Mouse (Mus musculus) embryonic facial prominence, embryonic 13.5 days (tissue): Measurements from ENCODE around the gene Gsdmc4. TPM values are rescaled to one million over a fixed set of nuclear protein-coding genes. Genes with fewer than 3 reads are reported as not detected.
"Not testable (repeated sequence)": the region's sequence is repeated elsewhere in the genome, so short reads cannot be mapped to it uniquely, and the experiment has no call there.

ENCODE experiments used
- ATAC-seq: fragments of 200-750 bp; cut with Nextera tagmentation; 2 replicates; pipeline ENCODE4 v1.8.0; 2017; ENCODE audit warnings: low read depth; ENCODE audit not compliant: insufficient number of reproducible peaks, insufficient read depth, low FRiP score, low TSS enrichment
- H3K27ac ChIP-seq: fragments of 300-500 bp; sonication (generic); 2 replicates; pipeline ENCODE4 v1.5.1; 2015; ENCODE audit warnings: moderate library complexity, mild to moderate bottlenecking, inconsistent platforms
- H3K27me3 ChIP-seq: fragments of 300-500 bp; sonication (generic); 2 replicates; pipeline ENCODE4 v1.6.1; 2015; ENCODE audit warnings: mild to moderate bottlenecking, inconsistent platforms
- H3K36me3 ChIP-seq: fragments of 300-500 bp; sonication (generic); 2 replicates; pipeline ENCODE4 v1.6.1; 2015; ENCODE audit warnings: mild to moderate bottlenecking, inconsistent platforms
- H3K4me1 ChIP-seq: fragments of 300-500 bp; sonication (generic); 2 replicates; pipeline ENCODE4 v1.6.1; 2015; ENCODE audit warnings: inconsistent platforms
- H3K4me2 ChIP-seq: fragments of 300-500 bp; sonication (generic); 2 replicates; pipeline ENCODE4 v1.6.1; 2015; ENCODE audit warnings: moderate library complexity, mild to moderate bottlenecking, inconsistent platforms
- H3K4me3 ChIP-seq: fragments of 300-500 bp; sonication (generic); 2 replicates; pipeline ENCODE4 v1.5.1; 2015; ENCODE audit warnings: mild to moderate bottlenecking, inconsistent platforms
- H3K9ac ChIP-seq: fragments of 300-500 bp; sonication (generic); 2 replicates; pipeline ENCODE4 v1.6.1; 2015; ENCODE audit warnings: mild to moderate bottlenecking, inconsistent platforms
- H3K9me3 ChIP-seq: fragments of 300-500 bp; sonication (generic); 2 replicates; pipeline ENCODE4 v1.6.1; 2016; ENCODE audit warnings: inconsistent platforms
- WGBS: fragments of 180-500 bp; shearing (Covaris S2); methylation state at CpG from one replicate; pipeline ENCODE4 v1.1.7; 2015; ENCODE audit warnings: mixed read lengths; 5-methylcytosine and 5-hydroxymethylcytosine counted together
- polyA plus RNA-seq: library from polyadenylated mRNA; unstranded; fragments of >200 nt; fragmentation: Nextera tagmentation; extraction: Ambion mirVana; gene quantifications from 2 replicates; pipeline ENCODE4 v1.2.1, GENCODE M21; 2015

Gsdmc4 gene
- 0.11 TPM in 1 of 2 replicates, not detected in the other for polyA plus RNA-seq

DNA sequence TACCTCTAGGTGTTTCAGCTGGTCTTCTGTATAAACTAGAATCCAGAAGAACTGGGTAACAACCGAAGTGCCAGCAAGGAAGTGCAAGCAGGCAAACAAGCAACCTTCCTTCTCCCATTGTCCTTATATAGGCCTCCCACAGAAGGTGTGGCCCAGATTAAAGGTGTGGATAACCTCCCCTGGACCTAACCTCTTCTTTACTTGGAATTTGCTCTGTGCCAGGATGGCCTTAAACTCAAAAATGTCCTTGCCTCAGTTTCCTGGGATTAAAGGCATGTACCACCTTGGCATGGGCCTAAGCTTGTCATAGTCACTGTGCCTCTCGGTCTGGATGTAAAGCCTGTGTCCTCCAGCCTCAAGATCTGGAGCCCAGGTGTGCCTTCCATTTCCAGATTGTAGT, at the start of gene Gsdmc4:
Gene Gsdmc4 (minus strand): TSS at position 101 of the 400 bp plus-strand sequence.
- not testable (repeated sequence) for ATAC-seq, H3K36me3 ChIP-seq, H3K9ac ChIP-seq, H3K4me1 ChIP-seq, H3K4me2 ChIP-seq, H3K4me3 ChIP-seq, H3K9me3 ChIP-seq, H3K27me3 ChIP-seq, H3K27ac ChIP-seq
- WGBS, result 73% methylated on average over 2 of the region's 2 CpGs

DNA sequence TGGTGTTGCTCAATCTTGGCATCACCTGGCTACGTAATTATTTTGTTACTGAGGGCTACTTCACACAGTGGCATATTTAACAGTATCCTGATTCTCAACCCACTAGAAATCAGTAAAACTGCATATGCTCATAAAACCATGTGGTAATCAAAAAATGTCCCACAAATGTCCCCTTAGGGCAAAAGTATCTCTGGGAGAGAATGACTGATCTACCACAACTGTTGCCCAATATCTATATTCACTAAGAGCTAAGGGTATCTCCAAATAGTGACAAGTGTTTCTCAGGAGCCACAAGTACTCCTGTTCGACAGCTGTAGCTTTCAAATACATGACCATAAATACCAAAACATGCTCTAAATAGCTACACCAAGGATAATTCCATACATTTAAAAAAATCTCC, 48.4 kb upstream of the Gsdmc4 start:
- Histone ChIP-seq H3K9me3 (no peaks in the 10 kb centered on the region), H3K9ac (no peak overlapping the region), H3K4me3 (no peak overlapping the region), H3K4me2 (no peak overlapping the region), H3K4me1 (no peaks in the 10 kb centered on the region), H3K36me3 (no peaks in the 10 kb centered on the region), H3K27ac (no peak overlapping the region), H3K27me3 (no peaks in the 10 kb centered on the region)
- 88% methylated on average over 2 of the region's 2 CpGs for WGBS
- ATAC-seq, result no peak

GRCm38 (mm10) chr15:63957553-63957952, 45.5 kb upstream of the Gsdmc4 start:
- H3K9ac ChIP-seq, result no peak overlapping the region
- no peaks in the 10 kb centered on the region for H3K27me3 ChIP-seq
- no peaks in the 10 kb centered on the region for H3K4me1 ChIP-seq
- H3K36me3 ChIP-seq, result no peaks in the 10 kb centered on the region
- no peak overlapping the region for H3K27ac ChIP-seq
- no peak for ATAC-seq
- H3K4me3 ChIP-seq, result no peak overlapping the region
- H3K9me3 ChIP-seq, result no peaks in the 10 kb centered on the region
- H3K4me2 ChIP-seq, result no peak overlapping the region

DNA sequence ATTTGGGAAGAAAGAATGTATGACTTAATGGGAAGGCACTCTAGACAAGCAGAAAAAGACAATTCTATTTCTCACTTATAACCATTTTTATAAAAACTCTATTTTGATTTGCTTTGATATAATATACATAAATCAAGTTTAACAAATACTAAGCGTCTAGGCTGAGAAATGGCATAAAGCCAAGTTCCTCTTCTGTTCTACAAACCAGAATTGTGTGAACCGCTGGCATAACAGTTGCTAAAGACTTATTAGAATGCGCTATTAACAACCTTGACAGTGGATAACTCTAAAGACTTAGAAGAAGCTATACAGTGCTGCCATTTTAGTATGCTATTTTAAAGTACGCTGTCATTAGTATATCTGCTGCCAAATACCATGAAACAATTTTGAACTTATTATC, 41.2 kb upstream of the Gsdmc4 start:
- no peak overlapping the region for H3K9ac ChIP-seq
- H3K4me1 ChIP-seq, result no peaks in the 10 kb centered on the region
- H3K4me2 ChIP-seq, result no peak overlapping the region
- no peaks in the 10 kb centered on the region for H3K9me3 ChIP-seq
- no peaks in the 10 kb centered on the region for H3K27me3 ChIP-seq
- WGBS, result 86% methylated on average over 4 of the region's 4 CpGs
- no peaks in the 10 kb centered on the region for H3K36me3 ChIP-seq
- no peak for ATAC-seq
- no peak overlapping the region for H3K4me3 ChIP-seq
- no peak overlapping the region for H3K27ac ChIP-seq

DNA sequence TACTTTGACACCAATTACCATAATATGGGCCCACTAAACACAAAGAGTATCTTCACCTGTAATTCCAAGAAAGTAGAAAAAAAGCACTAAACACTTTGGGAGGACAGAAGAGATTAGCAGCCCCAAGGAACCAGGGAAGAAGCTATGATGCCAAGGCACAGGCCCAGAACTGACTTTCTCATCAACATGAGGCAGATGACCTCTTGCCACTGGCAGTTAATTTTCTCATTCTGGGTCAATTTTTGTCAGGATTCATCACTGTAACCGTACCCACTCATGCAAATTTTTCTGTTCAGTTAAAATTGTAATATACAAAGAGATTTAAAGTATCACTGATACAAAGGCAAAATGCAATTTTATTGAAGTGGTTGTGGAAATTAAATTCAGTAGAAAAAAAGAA, 29.1 kb upstream of the Gsdmc4 start:
- H3K36me3 ChIP-seq, result peaks cover 32% of the 10 kb centered on the region
- no peak overlapping the region for H3K9ac ChIP-seq
- no peaks in the 10 kb centered on the region for H3K9me3 ChIP-seq
- no peaks in the 10 kb centered on the region for H3K4me1 ChIP-seq
- no peak for ATAC-seq
- WGBS, result 85% methylated on average over 1 of the region's 1 CpGs
- H3K27me3 ChIP-seq, result no peaks in the 10 kb centered on the region
- H3K4me2 ChIP-seq, result no peak overlapping the region
- no peak overlapping the region for H3K4me3 ChIP-seq
- no peak overlapping the region for H3K27ac ChIP-seq

- no peak overlapping the region for H3K27ac ChIP-seq
- H3K9ac ChIP-seq, result no peak overlapping the region
- H3K4me1 ChIP-seq, result no peaks in the 10 kb centered on the region
- no peaks in the 10 kb centered on the region for H3K27me3 ChIP-seq
- no peak overlapping the region for H3K4me2 ChIP-seq
- 93% methylated on average over 1 of the region's 1 CpGs for WGBS
- ATAC-seq, result no peak
- H3K9me3 ChIP-seq, result no peaks in the 10 kb centered on the region
- peaks cover 46% of the 10 kb centered on the region for H3K36me3 ChIP-seq
- no peak overlapping the region for H3K4me3 ChIP-seq
These were observed 20.6 kb upstream of the Gsdmc4 start for GRCm38 (mm10) chr15:63932656-63933055.

- 98% methylated on average over 1 of the region's 1 CpGs for WGBS
- Histone ChIP-seq H3K4me3 (no peak overlapping the region), H3K27ac (no peak overlapping the region), H3K4me2 (no peak overlapping the region), H3K9me3 (no peaks in the 10 kb centered on the region), H3K4me1 (no peaks in the 10 kb centered on the region), H3K36me3 (peaks cover 40% of the 10 kb centered on the region), H3K27me3 (no peaks in the 10 kb centered on the region), H3K9ac (no peak overlapping the region)
- no peak for ATAC-seq
These were observed 19.3 kb upstream of the Gsdmc4 start for GRCm38 (mm10) chr15:63931404-63931803.

DNA sequence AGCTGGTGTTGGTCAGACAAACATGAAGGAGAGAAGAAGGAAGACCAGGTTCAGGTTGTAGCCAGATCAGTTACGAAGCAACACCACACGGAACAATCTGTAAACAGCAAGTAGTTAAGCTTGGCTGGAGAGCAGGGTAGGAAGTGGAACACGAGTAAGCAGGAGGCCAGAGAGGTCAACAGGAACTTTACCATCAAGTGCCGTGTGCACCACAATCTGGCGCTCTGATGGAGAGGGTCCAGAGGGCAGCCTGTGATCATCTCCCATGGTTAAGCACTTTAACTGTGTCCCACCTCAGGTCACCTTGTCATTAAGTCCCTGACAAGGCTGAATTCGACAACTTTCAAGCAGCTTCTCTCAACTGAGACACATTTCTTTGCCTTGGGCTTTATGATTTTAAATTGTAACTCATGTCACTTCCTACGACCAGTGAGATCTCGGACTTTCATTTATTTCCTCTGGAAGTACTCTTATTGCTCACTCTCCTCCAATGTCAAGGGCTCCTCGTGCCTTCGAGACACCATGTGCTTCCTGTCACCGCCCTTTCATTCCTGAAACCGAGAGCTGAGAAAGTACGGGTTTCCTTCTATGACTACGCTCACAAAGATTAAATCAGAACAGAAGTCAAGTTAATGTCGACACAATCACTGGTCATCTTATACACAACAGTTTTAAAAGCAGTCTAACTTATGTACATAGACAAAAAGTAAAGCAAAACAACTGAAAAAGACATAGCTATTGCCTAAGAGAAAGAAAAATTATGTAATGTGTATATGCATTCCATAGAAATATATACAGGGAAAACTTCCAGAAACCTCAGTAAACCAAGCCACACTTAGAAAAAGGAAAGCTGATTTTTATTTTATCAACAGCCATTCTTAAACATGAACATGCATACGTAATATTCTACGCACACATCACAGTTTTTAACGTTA, 18.3 kb upstream of the Gsdmc4 start:
- no peak for ATAC-seq
- 88% methylated on average over 18 of the region's 18 CpGs for WGBS
- no peaks in the 10 kb centered on the region for H3K4me1 ChIP-seq
- no peaks in the 10 kb centered on the region for H3K9me3 ChIP-seq
- H3K4me3 ChIP-seq, result no peak overlapping the region
- H3K27ac ChIP-seq, result no peak overlapping the region
- no peak overlapping the region for H3K4me2 ChIP-seq
- no peaks in the 10 kb centered on the region for H3K27me3 ChIP-seq
- H3K9ac ChIP-seq, result no peak overlapping the region
- H3K36me3 ChIP-seq, result peaks cover 40% of the 10 kb centered on the region

DNA sequence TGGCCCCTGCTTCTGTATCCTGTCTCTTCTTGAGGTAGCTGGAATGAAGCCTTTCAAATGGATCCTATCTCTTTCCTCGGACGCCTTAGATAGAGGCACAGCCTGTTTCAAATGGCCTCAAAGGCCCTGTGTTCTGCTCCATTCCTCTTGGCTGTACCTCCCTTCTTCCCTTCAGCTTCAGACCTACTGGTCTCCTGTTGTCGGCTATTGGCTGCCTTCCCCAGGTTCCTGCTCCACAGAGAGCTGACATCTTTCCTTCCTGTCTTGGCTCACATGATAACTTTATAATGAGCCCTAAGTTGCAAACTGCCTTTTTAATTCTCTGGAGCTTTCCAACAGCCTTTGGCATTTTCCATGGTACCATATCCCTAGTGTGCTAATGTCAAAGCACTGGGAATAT, 14.1 kb upstream of the Gsdmc4 start:
- no peaks in the 10 kb centered on the region for H3K27me3 ChIP-seq
- no peak overlapping the region for H3K9ac ChIP-seq
- H3K36me3 ChIP-seq, result peaks cover 21% of the 10 kb centered on the region
- H3K4me1 ChIP-seq, result no peaks in the 10 kb centered on the region
- no peak overlapping the region for H3K27ac ChIP-seq
- no peak for ATAC-seq
- H3K9me3 ChIP-seq, result no peaks in the 10 kb centered on the region
- H3K4me3 ChIP-seq, result no peak overlapping the region
- 91% methylated on average over 3 of the region's 3 CpGs for WGBS
- no peak overlapping the region for H3K4me2 ChIP-seq

GRCm38 (mm10) chr15:63924484-63924883, 12.4 kb upstream of the Gsdmc4 start:
- no peaks in the 10 kb centered on the region for H3K4me1 ChIP-seq
- H3K4me2 ChIP-seq, result no peak overlapping the region
- no peaks in the 10 kb centered on the region for H3K27me3 ChIP-seq
- H3K36me3 ChIP-seq, result peaks cover 10% of the 10 kb centered on the region
- no peak overlapping the region for H3K4me3 ChIP-seq
- H3K9me3 ChIP-seq, result no peaks in the 10 kb centered on the region
- WGBS, result 92% methylated on average over 1 of the region's 1 CpGs
- no peak overlapping the region for H3K9ac ChIP-seq
- H3K27ac ChIP-seq, result no peak overlapping the region
- no peak for ATAC-seq

GRCm38 (mm10) chr15:63921618-63922017, 9.5 kb upstream of the Gsdmc4 start:
- H3K9me3 ChIP-seq, H3K36me3 ChIP-seq, H3K4me2 ChIP-seq, H3K9ac ChIP-seq, ATAC-seq, H3K4me3 ChIP-seq, H3K27ac ChIP-seq, H3K27me3 ChIP-seq, H3K4me1 ChIP-seq: not testable (repeated sequence)
- WGBS, result 64% methylated on average over 3 of the region's 5 CpGs

DNA sequence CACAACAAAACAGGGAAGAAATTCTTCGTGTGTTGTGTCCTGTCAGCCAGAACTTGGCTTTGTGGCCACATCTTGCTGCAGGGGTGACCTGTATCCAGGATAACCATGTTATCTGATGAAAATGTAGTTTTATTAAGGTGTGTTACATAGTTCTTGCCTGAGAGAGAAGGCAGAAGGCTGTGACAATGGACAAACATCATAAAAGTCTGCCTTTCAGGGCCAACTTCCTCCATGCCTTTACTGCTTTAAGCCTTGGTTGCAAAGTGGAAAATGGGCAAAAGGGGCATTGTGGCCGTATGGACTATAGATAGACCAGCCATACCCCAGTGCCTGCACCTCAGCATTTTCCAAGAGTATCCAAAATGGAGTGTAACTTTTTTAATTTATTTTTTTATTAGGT, 7.6 kb upstream of the Gsdmc4 start:
- H3K36me3 ChIP-seq, H3K4me3 ChIP-seq, H3K9ac ChIP-seq, H3K9me3 ChIP-seq, H3K4me2 ChIP-seq, H3K27ac ChIP-seq, H3K4me1 ChIP-seq, H3K27me3 ChIP-seq, ATAC-seq: not testable (repeated sequence)
- 73% methylated on average over 2 of the region's 2 CpGs for WGBS
